Mouse (Mus musculus): ENCODE data around the gene Cpne7.
A peak's percentile ranks its signal among the peaks of the same experiment; 100 is the strongest.
"Not testable (repeated sequence)": the region's sequence is repeated elsewhere in the genome, so short reads cannot be mapped to it uniquely, and the experiment has no call there.

The Cpne7 gene

DNA sequence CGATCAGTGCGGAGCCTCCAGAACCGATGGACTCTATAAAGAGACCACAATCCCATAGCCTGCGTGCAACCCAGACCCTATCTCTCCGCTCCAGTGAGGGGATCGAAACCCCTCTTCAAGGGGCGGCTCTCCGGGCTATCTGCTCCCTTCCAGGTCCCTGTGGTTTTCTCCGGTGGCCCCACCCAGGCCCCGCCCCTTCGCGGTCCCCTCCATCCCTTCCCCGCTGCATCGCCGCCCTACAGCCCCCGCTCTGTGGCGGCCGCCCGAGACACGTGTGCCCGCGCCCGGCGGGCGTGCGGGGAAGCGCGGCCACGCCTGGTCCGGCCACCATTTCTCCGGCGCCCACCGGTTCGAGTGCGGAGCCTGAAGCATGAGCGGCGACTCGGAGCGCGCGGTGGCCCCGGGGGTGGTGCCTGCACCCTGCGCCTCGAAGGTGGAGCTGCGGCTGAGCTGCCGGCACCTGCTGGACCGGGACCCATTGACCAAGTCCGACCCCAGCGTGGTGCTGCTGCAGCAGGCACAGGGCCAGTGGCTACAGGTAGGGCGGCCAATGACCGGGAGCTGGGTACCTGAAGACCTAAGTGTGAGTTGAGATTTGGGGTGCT, at the start of gene Cpne7:
TSS of gene Cpne7 (plus strand) at position 248 of the 605 bp plus-strand sequence.
- DNase-seq (ENCODE audit: low read depth, low spot score): no peak

GRCm38 (mm10) chr8:123071176-123071575, 46.0 kb upstream of the Cpne7 start:
- DNase-seq (ENCODE audit: low read depth, low spot score): peak; percentile 6

DNA sequence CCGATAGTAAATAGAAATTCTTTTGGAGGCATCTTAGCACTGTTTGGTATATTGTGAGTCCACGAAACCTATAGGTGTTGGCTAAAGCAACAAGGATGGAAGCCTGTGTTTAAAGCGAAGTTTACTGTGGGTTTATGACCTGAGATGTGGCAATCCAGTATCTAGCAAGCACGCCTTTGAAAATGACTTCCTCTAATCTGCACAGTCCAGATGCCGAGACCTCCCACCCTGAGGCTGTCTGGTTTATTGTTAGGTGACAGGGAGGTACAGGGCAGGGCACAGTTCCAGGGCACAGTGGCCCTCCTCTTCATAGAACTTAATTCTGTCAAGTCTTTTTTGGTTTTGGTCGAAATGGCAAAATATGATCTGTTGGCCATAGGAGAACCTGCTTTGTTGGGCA, 40.0 kb upstream of the Cpne7 start:
- DNase-seq (ENCODE audit: low read depth, low spot score): no peak

- no peak for DNase-seq (ENCODE audit: low read depth, low spot score)
Observed at GRCm38 (mm10) chr8:123082993-123083392, 34.2 kb upstream of the Cpne7 start.

DNA sequence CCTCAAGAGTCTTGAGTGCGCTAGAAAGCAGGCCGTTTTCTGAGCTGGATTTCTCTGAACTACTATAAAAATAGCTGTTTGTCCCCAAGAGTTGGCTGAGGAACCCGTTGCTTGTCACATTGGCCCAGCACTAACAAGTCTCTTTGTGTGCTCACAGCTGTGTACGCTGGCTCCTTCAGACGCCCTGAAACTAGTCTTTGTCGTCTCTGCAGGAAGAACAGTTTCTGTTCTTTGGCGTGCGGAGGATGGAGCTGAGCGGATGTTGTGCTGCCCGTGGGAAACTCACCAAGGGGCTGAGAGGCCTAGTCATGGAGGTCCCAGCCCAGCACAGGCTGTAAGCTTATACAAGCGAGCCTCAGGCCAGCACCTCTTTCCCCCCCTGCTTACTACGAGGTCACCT, 33.6 kb upstream of the Cpne7 start:
- peak; percentile 88 for DNase-seq (ENCODE audit: low read depth, low spot score)

DNA sequence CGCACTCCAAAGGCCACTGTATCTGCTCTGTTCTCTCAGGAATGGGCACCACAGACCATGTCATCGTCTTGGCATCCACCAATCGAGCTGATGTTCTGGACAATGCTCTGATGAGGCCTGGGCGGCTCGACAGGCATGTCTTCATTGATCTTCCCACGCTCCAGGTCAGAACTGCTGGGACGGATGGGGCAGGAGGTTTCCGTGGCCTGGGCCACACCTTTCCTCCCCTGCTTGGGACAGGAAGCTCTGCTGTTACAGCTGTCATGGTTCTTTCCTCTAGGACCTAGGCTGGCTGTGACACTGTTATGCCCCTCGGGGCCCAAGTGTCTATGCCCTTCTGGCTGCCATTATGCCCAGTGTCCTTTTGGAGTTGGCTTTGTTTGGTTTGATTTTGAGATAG, 29.9 kb upstream of the Cpne7 start:
- DNase-seq (ENCODE audit: low read depth, low spot score): no peak

- DNase-seq (ENCODE audit: low read depth, low spot score): peak; percentile 49
Observed at GRCm38 (mm10) chr8:123097216-123097615, 20.0 kb upstream of the Cpne7 start.

DNA sequence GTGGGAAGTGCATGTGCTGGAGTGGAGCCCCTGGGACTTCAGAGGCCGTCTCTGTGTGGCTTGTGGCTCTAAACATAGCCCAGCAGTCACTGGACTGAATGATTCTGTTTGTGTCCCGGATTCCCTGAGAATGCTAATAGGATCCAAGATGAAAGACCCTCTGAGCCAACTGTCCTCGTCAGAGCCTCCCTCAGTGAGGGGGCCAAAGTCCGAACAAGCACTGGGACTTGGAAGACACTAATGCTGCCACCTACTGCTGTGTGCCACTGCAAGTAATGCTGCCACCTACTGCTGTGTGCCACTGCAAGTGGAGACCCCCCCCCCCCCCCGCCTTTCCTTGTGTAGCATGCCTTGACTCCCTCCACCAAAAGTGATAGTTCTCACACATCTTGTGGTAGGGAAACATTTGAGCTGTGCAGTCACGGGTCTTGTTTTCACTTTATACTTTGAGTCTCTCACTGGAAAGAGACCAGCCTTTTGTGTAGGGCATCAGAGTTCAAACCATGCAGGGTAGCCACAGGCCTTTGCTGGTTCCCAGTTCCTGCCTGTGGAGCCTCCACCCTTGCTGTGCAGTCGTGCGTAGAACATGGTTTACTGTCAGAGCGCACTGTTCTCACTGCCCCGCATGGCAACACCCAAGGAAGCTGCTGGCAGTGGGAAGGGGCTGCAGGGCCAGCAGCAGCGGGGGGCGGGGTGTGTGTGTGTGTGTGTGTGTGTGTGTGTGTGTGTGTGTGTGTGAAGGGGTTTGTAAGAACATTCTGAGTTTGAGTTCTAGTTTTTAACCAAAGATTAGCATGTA, 19.2 kb upstream of the Cpne7 start:
- DNase-seq (ENCODE audit: low read depth, low spot score): peak; percentile 75

- no peak for DNase-seq (ENCODE audit: low read depth, low spot score)
Observed at GRCm38 (mm10) chr8:123100288-123100687, 16.9 kb upstream of the Cpne7 start.

DNA sequence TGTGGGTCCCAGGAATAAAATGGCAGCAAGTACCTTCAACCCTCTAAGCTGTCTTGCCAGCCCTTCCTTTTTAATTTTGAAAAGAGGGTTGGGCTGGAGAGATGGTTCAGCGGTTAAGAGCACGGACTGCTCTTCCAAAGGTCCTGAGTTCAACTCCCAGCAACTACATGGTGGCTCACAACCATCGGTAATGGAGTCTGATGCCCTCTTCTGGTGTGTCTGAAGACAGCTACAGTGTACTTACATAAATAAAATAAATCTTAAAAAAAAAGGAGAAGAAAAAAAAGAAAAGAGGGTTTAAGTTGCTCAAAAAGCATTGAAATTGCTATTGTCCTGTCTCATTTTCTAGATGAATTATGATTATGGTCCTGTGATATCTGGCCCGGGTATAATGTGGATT, 15.9 kb upstream of the Cpne7 start:
- DNase-seq (ENCODE audit: low read depth, low spot score): no peak

GRCm38 (mm10) chr8:123101735-123102685, 15.2 kb upstream of the Cpne7 start, which contains the start of gene Rpl13:
Gene Rpl13, plus strand, starts transcription at chr8:123102350.
- DNase-seq (ENCODE audit: low read depth, low spot score): peak; percentile 98

GRCm38 (mm10) chr8:123102855-123103254, 14.3 kb upstream of the Cpne7 start:
- not testable (repeated sequence) for DNase-seq (ENCODE audit: low read depth, low spot score)

GRCm38 (mm10) chr8:123103285-123103684, 13.9 kb upstream of the Cpne7 start:
- DNase-seq (ENCODE audit: low read depth, low spot score): no peak

- no peak for DNase-seq (ENCODE audit: low read depth, low spot score)
Observed at GRCm38 (mm10) chr8:123104046-123104767, 13.0 kb upstream of the Cpne7 start.

DNA sequence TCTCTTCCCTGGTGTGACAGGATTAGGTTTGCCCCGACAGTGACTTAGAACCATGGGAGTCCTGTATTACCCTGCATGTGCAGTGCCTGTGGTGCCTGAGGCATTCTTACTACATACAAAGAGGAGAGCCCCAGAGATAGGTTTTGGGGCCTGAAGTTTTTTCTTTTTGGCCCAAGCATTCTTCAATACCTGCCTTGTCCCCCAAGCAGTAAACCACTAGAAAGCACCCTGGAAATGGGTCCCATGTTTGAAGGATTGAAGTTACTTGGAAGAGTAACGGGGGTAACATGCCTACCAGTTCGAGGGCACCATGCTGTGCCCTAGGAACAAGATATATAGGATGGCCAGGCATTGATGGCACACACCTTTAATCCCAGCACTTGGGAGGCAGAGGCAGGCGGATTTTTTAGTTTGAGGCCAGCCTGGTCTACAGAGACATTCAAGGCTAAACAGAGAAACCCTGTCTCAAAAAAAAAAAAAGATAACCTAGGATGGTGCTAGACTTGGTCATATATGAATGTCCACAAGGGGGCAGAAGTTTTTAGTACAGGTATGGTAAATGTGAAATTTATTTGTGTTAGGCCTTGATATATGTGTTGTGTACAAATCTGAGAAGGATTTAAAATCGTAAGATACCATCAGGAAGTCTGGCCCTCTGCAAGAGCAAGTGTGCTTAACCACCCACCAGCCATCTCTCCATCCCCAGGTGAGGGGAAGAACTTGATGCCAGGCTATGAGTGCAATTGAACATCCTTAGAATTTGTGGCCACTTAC, 11.4 kb upstream of the Cpne7 start:
- DNase-seq (ENCODE audit: low read depth, low spot score): peak; percentile 60

DNA sequence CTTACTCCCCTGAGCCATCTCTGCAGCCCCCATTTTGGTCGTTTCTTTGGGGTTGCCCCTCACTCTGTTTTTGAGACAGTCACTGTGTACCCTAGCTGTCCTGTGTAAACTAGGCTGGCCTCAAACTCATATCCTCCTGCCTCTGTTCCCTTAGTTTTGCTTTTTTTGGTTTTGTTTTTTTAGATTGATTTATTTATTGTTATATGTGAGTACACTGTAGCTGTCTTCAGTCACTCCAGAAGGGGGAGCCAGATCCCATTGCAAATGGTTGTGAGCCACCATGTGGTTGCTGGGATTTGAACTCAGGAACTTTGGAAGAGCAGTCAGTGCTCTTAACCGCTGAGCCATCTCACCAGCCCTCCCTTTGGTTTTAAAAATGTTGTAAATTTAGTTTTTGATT, 10.6 kb upstream of the Cpne7 start:
- peak; percentile 33 for DNase-seq (ENCODE audit: low read depth, low spot score)

- no peak for DNase-seq (ENCODE audit: low read depth, low spot score)
Observed at GRCm38 (mm10) chr8:123108010-123108409, 9.2 kb upstream of the Cpne7 start.

DNA sequence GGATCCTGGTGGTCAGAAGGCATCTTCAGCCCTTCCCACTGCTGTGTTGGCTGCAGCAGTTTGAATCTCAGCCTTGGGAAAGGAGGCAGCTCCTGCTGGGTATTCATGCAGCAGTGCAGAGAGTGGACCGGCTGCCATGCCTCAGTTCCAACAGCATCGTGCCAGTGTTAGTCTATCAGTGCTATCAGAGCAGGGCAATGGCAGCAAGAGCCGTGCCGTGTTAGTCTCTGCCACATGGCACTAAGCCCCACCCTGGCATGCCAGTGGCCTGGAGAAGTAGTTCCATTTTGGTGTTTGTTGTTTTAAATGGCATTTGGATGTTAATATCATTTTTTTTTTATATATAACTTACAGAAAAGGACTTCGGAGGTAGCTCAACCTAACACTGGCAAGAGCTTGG, 8.2 kb upstream of the Cpne7 start:
- no peak for DNase-seq (ENCODE audit: low read depth, low spot score)

GRCm38 (mm10) chr8:123110649-123111048, 6.5 kb upstream of the Cpne7 start:
- DNase-seq (ENCODE audit: low read depth, low spot score): peak; percentile 62

DNA sequence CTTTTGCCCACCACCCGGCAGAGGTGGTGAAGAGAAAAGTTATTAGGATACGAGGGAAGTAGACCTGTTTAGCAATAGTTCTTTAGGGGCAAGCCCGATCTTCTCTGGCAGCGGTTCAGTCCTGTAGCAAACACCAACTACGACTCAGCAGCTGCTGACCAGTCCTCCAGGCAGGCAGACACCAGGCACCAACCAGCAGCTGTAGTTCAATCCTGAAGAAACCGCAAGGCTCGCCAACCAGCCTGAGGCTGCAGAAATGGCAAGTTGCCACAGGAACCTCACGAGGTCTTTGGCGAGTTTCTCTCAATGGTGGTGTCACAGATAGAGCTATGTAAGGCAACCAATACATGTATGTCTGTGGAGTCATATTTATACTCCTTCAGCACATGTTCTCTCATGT, 4.3 kb upstream of the Cpne7 start:
- DNase-seq (ENCODE audit: low read depth, low spot score): no peak

Measured in brain, adult 2 months (tissue).